Mouse (Mus musculus): ENCODE data around the gene Ddx6. TPM values are rescaled to one million over a fixed set of nuclear protein-coding genes. Genes with fewer than 3 reads are reported as not detected.
"Not testable (repeated sequence)": the region's sequence is repeated elsewhere in the genome, so short reads cannot be mapped to it uniquely, and the experiment has no call there.

The Ddx6 gene
- polyA plus RNA-seq, 1 experiment from 2014 or later = 15.0 TPM

DNA sequence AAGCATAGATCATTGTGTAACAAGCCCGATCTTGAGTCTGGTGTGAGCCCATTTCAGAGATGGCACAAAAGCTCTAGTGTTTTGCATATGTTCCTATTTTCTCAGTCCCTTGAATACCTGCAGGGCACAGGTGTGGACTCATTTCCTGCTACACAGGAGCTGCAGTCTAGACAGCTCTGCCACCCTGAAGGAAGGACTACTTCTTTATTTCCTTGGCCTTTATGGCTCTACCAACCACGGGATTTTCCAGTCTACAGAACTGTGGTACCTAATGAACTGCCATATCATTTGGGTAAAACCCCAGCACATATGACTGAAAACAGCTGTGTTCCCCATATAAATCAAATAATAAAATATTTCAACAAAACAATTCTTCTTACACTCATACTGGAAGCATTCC, 29.6 kb upstream of the Ddx6 start:
- H3K4me1 ChIP-seq (ENCODE audit: control insufficient read depth, insufficient read depth, low read length) = peaks cover 2% of the 10 kb centered on the region; the same call in 1 of the 2 replicates
- H3K9ac ChIP-seq (ENCODE audit: low read depth, low read length) = no peak overlapping the region
- ATAC-seq (replicated peaks; ENCODE audit: insufficient number of reproducible peaks, low FRiP score, low TSS enrichment) = no peak
- H3K27ac ChIP-seq (ENCODE audit: low read depth, low read length) = no peak overlapping the region
- no peaks in the 10 kb centered on the region for H3K9me3 ChIP-seq (replicated peaks; ENCODE audit: control insufficient read depth, low read length)
- H3K4me2 ChIP-seq = no peak overlapping the region
- no peaks in the 10 kb centered on the region for H3K36me3 ChIP-seq (ENCODE audit: control insufficient read depth, insufficient read depth, low read length)
- no peaks in the 10 kb centered on the region for H3K27me3 ChIP-seq (ENCODE audit: control insufficient read depth, insufficient read depth, low read length)
- WGBS (ENCODE audit: insufficient replicate concordance) = 91% methylated on average over 2 of the region's 2 CpGs
- no peak overlapping the region for H3K4me3 ChIP-seq (ENCODE audit: low read depth, low read length)

DNA sequence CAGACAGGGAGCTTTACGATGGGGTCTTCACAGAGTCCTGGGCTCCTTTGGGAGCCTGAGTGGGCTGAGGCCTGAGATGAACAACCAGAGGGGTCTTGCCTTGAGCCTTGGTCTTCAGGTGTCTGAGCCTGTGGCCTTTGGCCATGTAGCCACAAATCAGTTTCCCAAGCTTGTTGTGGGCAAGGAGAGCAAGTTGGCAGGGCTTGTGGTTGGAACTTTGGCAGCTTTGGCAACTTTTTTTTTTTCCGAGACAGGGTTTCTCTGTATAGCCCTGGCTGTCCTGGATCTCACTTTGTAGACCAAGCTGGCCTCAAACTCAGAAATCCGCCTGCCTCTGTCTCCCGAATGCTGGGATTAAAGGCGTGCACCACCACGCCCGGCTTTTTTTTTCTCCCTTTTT, 28.6 kb upstream of the Ddx6 start:
- H3K4me1 ChIP-seq (ENCODE audit: control insufficient read depth, insufficient read depth, low read length); H3K9ac ChIP-seq (ENCODE audit: low read depth, low read length); H3K27me3 ChIP-seq (ENCODE audit: control insufficient read depth, insufficient read depth, low read length); H3K27ac ChIP-seq (ENCODE audit: low read depth, low read length); H3K4me3 ChIP-seq (ENCODE audit: low read depth, low read length); H3K36me3 ChIP-seq (ENCODE audit: control insufficient read depth, insufficient read depth, low read length); H3K9me3 ChIP-seq (replicated peaks; ENCODE audit: control insufficient read depth, low read length); H3K4me2 ChIP-seq; ATAC-seq (replicated peaks; ENCODE audit: insufficient number of reproducible peaks, low FRiP score, low TSS enrichment): not testable (repeated sequence)
- WGBS (ENCODE audit: insufficient replicate concordance) = 83% methylated on average over 7 of the region's 7 CpGs

DNA sequence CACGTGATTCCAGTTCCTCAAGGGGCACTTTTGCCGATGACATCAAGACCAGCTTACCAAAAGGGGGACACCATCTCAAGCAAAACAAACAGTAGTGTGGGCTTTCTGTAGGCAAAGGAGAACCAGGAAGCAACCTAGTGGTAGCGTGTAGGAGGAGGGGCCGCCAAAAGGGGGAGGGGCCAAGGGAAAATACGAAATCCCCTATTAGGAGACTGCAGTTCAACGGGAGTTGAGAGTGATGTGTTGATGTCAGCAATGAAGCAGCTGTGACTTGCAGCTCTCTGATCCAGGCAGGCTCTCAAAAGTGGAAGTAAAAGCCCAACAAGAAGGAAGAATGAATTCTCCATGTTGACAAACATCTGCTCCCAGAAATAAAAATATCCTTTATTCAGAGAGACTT, 25.3 kb upstream of the Ddx6 start:
- Histone ChIP-seq H3K4me2 (peak overlapping the region; percentile 45), H3K4me3 (ENCODE audit: low read depth, low read length) (no peak overlapping the region)

DNA sequence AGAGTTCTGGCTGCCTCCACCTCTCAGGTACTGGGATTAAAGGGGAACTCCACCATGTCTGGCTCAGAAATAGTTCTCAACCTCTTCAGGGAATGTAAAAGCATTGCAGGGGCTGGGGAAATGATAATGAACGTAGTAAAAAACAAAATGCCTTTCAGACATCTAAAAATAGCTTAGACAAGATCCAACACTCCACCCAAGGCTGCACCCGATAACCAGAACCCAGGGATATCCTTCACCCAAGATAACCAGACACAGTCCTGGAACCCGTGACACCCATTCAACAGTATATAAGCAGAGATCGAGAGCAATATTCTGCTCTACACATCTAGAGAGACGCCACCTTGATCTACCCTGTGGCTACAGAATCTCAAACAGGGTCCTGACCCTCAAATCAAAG, 24.6 kb upstream of the Ddx6 start:
- H3K4me2 ChIP-seq = no peak overlapping the region; the same call in 1 of the 2 replicates
- no peak for ATAC-seq (replicated peaks; ENCODE audit: insufficient number of reproducible peaks, low FRiP score, low TSS enrichment)
- H3K9ac ChIP-seq (ENCODE audit: low read depth, low read length) = no peak overlapping the region
- no peak overlapping the region for H3K27ac ChIP-seq (ENCODE audit: low read depth, low read length)
- H3K27me3 ChIP-seq (ENCODE audit: control insufficient read depth, insufficient read depth, low read length) = no peaks in the 10 kb centered on the region
- peaks cover 2% of the 10 kb centered on the region; the same call in 1 of the 2 replicates for H3K4me1 ChIP-seq (ENCODE audit: control insufficient read depth, insufficient read depth, low read length)
- 62% methylated on average over 5 of the region's 5 CpGs for WGBS (ENCODE audit: insufficient replicate concordance)
- H3K9me3 ChIP-seq (replicated peaks; ENCODE audit: control insufficient read depth, low read length) = no peaks in the 10 kb centered on the region
- no peaks in the 10 kb centered on the region for H3K36me3 ChIP-seq (ENCODE audit: control insufficient read depth, insufficient read depth, low read length)
- H3K4me3 ChIP-seq (ENCODE audit: low read depth, low read length) = no peak overlapping the region

More for the DNA sequence above, 25.3 kb upstream of the Ddx6 start:
- Histone ChIP-seq H3K36me3 (ENCODE audit: control insufficient read depth, insufficient read depth, low read length) (no peaks in the 10 kb centered on the region), H3K9ac (ENCODE audit: low read depth, low read length) (no peak overlapping the region), H3K27ac (ENCODE audit: low read depth, low read length) (no peak overlapping the region), H3K27me3 (ENCODE audit: control insufficient read depth, insufficient read depth, low read length) (no peaks in the 10 kb centered on the region), H3K4me1 (ENCODE audit: control insufficient read depth, insufficient read depth, low read length) (peaks cover 2% of the 10 kb centered on the region; the same call in 1 of the 2 replicates), H3K9me3 (replicated peaks; ENCODE audit: control insufficient read depth, low read length) (no peaks in the 10 kb centered on the region)
- no peak for ATAC-seq (replicated peaks; ENCODE audit: insufficient number of reproducible peaks, low FRiP score, low TSS enrichment)
- 22% methylated on average over 6 of the region's 6 CpGs for WGBS (ENCODE audit: insufficient replicate concordance)

DNA sequence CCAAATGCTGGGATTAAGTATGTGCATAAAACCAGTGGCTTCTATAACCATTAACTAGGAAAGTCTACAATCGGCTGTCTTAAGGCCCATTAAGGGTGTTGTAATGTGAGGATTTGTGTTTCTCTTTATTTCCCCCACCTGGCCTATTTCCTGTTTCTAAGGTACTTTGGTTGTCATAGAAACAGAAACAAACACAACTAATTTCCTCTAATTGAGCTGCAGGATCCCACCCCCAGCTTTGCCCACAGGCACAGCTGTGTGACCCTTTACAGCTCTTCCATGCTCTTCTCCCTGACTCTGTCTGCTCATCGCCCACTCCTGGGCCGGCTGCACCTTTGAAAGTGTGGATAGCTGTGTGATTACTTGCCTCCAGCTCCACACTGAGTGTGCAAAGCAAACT, 23.3 kb upstream of the Ddx6 start:
- ATAC-seq (replicated peaks; ENCODE audit: insufficient number of reproducible peaks, low FRiP score, low TSS enrichment) = no peak
- 62% methylated on average over 3 of the region's 3 CpGs for WGBS (ENCODE audit: insufficient replicate concordance)
- Histone ChIP-seq H3K9ac (ENCODE audit: low read depth, low read length) (no peak overlapping the region), H3K4me2 (no peak overlapping the region), H3K36me3 (ENCODE audit: control insufficient read depth, insufficient read depth, low read length) (no peaks in the 10 kb centered on the region), H3K4me3 (ENCODE audit: low read depth, low read length) (no peak overlapping the region), H3K4me1 (ENCODE audit: control insufficient read depth, insufficient read depth, low read length) (peaks cover 2% of the 10 kb centered on the region; the same call in 1 of the 2 replicates), H3K27ac (ENCODE audit: low read depth, low read length) (no peak overlapping the region), H3K9me3 (replicated peaks; ENCODE audit: control insufficient read depth, low read length) (no peaks in the 10 kb centered on the region), H3K27me3 (ENCODE audit: control insufficient read depth, insufficient read depth, low read length) (no peaks in the 10 kb centered on the region)

DNA sequence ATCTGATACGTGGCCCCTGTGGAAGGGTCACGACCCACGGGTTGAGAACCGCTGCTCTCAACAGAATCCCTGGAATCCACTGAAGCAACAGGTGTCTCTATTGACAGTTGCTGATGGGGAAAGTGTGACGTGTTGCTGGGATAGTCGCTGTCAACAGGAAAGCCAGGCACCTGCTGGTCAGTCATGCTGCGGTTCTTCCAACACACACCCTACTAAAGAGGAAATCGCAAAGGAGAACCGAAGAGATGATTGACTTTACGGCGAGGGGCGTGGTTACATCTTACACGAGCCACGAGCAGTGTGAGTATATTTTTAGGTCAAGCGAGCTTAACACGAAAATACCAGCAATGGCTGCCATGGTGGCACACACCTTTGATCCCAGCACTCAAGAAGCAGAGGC, 22.3 kb upstream of the Ddx6 start:
- Histone ChIP-seq H3K36me3 (ENCODE audit: control insufficient read depth, insufficient read depth, low read length) (no peaks in the 10 kb centered on the region), H3K9ac (ENCODE audit: low read depth, low read length) (no peak overlapping the region), H3K9me3 (replicated peaks; ENCODE audit: control insufficient read depth, low read length) (no peaks in the 10 kb centered on the region), H3K4me3 (ENCODE audit: low read depth, low read length) (no peak overlapping the region), H3K27me3 (ENCODE audit: control insufficient read depth, insufficient read depth, low read length) (no peaks in the 10 kb centered on the region), H3K27ac (ENCODE audit: low read depth, low read length) (no peak overlapping the region), H3K4me1 (ENCODE audit: control insufficient read depth, insufficient read depth, low read length) (peaks cover 2% of the 10 kb centered on the region; the same call in 1 of the 2 replicates), H3K4me2 (no peak overlapping the region)
- no peak for ATAC-seq (replicated peaks; ENCODE audit: insufficient number of reproducible peaks, low FRiP score, low TSS enrichment)
- WGBS (ENCODE audit: insufficient replicate concordance) = 79% methylated on average over 16 of the region's 16 CpGs

DNA sequence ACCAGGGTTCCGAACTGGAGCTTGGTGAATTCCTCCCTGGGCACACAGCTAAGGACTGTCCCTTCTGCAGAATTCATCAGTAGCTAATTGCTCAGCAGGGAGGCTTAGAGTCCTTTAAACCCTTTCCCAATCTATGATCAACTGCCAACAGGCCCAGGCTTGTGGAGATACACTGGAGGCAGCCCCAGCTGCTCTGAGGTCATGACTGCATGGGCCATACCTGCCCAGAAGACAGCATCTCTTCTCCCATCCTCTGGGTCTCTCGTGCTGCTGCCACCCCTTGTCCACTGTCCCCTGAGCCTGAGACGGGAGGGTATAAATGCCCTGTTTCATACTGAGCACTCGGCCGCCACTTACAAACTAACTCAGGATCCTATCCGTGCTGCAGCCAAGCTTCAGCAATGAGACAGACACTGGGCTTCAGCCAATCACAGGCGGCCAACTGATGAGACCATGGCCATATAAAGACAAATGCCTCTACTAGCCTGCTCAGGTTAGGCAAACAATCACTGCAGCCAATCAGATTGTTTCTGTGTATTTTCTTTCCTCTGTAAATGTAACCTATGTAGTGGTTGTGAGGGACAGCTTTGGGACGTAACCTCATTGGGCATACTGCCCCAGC, 17.9 kb upstream of the Ddx6 start:
- H3K4me2 ChIP-seq = no peak overlapping the region
- H3K4me3 ChIP-seq (ENCODE audit: low read depth, low read length) = no peak overlapping the region
- H3K27ac ChIP-seq (ENCODE audit: low read depth, low read length) = no peak overlapping the region
- no peak for ATAC-seq (replicated peaks; ENCODE audit: insufficient number of reproducible peaks, low FRiP score, low TSS enrichment)
- WGBS (ENCODE audit: insufficient replicate concordance) = 62% methylated on average over 8 of the region's 8 CpGs
- H3K4me1 ChIP-seq (ENCODE audit: control insufficient read depth, insufficient read depth, low read length) = no peaks in the 10 kb centered on the region
- H3K27me3 ChIP-seq (ENCODE audit: control insufficient read depth, insufficient read depth, low read length) = no peaks in the 10 kb centered on the region
- H3K9ac ChIP-seq (ENCODE audit: low read depth, low read length) = no peak overlapping the region
- no peaks in the 10 kb centered on the region for H3K9me3 ChIP-seq (replicated peaks; ENCODE audit: control insufficient read depth, low read length)
- H3K36me3 ChIP-seq (ENCODE audit: control insufficient read depth, insufficient read depth, low read length) = no peaks in the 10 kb centered on the region

DNA sequence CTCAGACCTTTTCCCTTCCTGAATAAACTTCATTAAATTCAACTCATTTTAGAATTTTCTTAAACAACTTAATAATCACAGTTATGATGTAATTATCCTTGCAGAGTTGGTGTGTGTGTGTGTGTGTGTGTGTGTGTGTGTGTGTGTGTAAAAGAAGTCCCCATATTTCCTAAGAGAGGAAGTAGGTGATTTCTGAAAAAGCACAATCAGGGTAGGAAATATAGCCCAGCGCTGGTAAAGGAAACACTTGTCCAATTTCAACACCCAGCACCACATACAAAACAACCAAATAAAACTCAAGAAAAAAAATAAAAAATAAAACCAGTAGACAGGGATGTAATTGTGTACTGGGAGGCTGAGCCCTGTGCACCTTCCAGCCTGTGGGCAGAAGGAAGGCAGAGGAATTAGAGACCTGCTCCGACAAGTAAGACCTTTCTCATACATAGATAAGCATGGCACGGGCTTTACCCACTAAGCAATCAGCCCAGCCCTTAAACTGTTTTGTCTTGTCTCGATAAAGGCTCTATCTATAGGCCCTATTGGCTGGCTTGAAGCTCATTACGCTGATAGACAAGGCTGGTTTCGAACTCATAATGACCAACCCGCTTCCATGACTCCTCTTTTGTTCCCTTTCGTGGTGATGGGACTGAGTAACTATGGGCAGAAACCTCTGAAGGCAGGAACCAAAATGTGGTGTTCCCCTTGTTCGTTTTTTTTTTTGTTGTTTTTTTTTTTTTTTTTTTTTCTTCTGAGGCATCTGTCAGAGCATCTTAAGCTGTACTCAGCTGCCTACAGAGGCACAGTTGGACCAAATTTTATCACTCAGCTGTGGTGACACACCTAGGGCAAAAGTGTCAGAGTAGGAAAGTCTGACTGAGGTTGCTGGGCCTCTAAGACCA, 17.2 kb upstream of the Ddx6 start:
- WGBS (ENCODE audit: insufficient replicate concordance) = 69% methylated on average over 9 of the region's 9 CpGs
- H3K27ac ChIP-seq (ENCODE audit: low read depth, low read length) = no peak overlapping the region
- no peak overlapping the region for H3K9ac ChIP-seq (ENCODE audit: low read depth, low read length)
- no peaks in the 10 kb centered on the region for H3K4me1 ChIP-seq (ENCODE audit: control insufficient read depth, insufficient read depth, low read length)
- H3K4me2 ChIP-seq = no peak overlapping the region
- ATAC-seq (replicated peaks; ENCODE audit: insufficient number of reproducible peaks, low FRiP score, low TSS enrichment) = no peak
- H3K27me3 ChIP-seq (ENCODE audit: control insufficient read depth, insufficient read depth, low read length) = no peaks in the 10 kb centered on the region
- H3K36me3 ChIP-seq (ENCODE audit: control insufficient read depth, insufficient read depth, low read length) = no peaks in the 10 kb centered on the region
- no peaks in the 10 kb centered on the region for H3K9me3 ChIP-seq (replicated peaks; ENCODE audit: control insufficient read depth, low read length)
- H3K4me3 ChIP-seq (ENCODE audit: low read depth, low read length) = no peak overlapping the region

Data from heart, embryonic 11.5 days (tissue).